Mouse (Mus musculus) right cerebral cortex, postnatal 36 days (tissue): ENCODE measurements around the gene Bag5.

Source experiments
- DNase-seq, 2 experiments: peaks; one replicate each; pipeline ENCODE4 v3.0.0; 2022; ENCODE audit warnings: low spot score in 2 of 2, mixed read lengths in 1 of 2

Bag5 gene

DNA sequence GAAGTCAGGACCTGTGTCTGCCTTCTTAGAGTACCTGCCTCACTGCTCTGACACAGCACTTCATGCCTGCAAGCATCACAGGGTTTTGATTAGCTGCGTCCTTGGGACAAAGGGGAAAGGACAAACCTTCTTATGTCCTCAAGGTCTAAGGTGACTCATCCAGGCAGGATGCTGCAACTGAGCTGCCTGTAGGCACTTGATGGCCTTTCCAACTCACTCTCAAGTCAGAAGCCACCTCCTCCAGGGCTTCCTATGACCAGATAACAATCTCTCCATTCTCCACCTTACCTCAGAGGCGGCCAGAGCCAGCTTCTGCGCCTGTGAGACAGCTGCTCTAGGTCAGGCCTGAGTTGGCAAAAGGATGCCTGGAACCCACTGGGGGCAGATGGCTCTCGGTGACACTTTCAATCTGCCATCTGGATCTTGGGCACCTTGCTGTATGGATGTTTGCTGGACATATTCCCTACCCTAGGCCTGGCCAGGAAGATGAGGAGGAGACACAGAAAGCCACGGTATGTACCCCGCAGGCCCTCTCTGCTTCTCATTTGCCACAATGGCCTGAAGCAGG is 14.6 kb downstream of the Bag5 start:
- DNase-seq: no peak

DNA sequence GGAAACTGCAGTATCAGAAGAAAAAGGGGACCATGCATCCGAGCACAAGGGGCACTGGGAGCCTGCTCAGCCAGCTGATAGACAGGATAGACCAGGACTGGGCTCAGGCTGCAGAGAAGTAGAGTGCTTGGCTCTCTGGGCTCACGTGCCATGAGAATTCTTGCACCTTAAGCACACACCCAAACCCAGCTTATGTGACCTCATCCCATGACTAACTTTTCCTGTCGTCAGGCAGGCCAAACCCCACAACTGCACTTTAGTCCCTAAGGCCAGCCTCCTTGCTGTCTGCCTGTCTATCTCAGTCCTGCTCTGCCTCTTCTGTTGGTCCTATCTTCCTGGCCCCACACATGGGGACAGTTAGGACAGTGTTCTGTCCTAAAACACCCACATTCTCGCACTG is 15.3 kb downstream of the Bag5 start:
- no peak for DNase-seq

DNA sequence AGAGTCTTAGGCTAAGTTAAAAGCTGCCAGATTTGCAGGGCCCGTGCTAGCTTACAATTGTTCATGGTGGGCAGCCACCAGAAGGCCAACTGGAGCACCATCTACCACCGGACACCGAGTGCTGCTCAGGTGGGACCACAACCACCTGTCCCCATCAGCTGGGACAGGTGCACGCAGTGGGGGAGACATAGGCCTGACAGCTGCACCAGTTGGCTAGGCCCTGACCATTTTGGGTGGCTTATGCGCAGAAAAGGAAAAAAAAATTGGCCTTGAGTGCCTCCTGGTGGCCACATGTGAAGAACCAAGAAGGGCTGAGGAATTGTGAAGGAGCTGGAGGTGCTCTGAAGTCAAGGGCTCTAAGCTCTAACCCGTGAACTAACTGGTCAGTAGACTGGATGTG is 16.8 kb downstream of the Bag5 start:
- no peak for DNase-seq

DNA sequence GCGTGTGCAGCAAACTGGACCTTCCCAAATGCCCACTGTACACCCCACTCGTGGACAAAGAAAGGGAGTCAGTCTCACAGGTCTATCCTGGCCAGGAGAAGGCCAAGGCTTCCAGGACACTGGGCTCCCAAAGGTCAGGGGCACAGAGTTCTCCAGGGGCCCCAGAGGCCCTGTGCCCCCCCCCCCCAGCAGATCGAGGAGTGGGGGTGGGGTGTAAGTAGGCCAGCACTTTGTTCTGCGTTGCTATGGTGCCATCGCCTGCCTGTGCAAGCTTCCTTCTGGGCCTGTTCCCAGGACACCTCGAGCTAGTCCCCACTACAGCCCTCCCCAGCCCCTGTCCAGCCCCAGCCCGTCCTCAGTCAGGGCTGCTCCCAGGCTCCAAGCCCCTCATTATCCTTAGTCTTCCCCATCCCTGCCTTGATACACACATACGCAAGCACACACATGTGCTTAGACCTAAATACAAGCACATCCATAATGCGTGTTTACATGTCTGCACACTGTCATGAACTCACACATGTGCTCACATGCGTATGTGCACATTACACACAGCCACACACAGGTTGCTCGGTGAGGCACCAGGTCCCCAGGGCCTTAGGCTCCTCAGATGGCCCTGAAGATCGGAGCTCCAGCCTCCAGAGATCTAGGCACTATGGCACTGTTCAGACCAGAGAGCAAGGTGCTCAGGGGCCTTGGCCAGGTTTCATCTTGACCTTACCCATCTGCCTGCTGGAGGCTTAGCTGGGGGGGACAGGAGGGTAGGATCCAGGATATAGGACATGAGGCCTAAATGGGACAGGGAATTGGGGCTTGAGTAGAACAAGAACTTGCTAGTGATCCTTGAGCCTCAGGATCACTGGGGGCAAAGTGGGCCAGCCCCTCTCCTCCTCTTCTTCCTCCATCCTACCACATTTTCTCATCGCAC is 17.9 kb downstream of the Bag5 start:
- DNase-seq: no peak

DNA sequence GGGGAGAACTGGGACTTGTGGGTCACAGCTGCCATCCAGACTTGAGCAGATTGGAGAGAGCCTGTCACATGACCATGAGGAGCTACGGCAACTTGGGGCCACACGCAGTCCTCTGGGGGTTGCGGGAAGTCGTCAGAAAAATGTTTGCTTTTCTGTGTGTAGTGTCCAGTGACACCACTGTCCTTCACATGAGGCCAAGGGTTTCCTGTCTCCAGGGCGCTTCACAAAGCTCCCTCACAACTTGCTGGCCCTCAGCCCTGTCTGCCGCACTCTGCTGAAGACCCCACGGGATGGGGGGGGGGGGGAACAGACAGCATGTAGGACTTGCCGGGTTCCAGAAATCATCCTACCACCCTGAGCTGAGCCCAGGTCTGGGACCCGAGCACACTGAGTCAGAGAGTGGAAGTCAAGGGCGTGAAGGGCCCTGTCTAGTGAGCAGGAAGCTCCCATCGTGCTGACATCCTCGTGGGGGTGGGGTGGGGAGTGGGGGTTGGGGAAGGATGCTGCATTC is 18.7 kb downstream of the Bag5 start:
- DNase-seq: no peak

DNA sequence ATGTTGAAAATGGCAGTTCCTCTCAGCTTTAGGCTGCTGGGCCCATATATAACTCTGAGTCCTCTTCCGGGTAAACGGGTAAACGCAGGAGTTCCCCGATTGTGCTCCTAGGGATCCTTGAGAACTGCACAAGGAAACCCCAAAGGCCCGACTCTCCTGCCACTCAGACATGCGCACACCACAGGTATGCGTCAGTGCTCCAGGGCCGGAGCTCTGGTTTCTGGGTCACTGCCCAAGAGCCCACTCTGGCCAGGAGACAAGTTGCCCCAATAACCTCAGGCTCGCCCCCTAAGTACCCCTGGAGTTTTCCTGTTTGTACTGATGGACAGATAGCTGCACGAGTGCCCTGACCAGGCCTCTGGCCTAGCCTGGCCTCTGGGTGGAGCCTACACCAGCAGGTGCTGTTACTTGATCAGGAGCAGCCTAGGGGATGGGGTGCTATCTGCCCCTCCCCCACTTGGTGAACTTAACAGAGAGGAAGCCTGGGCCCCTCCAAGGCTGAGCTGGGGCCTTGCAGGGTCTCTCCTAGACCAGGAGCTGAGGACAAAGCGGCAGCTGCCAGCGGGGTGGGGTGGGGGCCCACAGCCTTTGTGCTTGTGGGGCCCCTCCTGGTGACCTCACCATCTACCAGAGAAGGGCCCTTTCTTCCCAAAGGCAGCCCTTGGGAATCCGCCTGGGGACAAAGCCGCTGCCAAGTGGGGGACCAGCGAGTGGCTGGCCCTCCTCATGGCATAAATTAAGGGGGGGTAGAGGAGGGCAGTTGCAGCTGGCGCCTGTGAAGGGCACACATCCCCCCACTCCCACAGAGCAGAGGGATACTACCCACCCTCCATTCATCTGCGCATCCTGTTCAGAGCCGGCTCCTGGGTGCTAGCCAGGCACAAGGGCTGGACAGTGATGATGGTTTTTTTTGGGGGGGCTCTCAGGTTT is 19.5 kb downstream of the Bag5 start:
- DNase-seq: no peak

DNA sequence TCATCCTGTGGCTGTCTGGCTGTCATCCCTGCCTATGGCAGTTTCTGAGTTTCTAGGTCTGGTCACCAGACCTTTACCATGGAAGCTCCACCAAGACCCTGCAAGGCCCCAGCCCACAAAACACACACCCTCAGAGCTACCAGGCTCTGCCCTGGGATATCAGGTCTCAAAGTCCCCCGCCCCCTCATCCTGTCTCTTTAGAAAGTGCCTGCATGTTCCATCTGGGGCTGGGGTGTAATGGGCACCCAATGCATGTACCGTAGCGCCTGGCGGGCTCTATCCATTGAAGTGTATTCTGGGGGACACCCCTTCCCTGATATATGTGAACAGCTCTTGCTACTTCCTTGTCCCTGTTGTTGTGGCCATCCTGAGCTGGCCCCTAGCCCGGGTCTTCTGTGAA is 20.2 kb downstream of the Bag5 start:
- DNase-seq: no peak

DNA sequence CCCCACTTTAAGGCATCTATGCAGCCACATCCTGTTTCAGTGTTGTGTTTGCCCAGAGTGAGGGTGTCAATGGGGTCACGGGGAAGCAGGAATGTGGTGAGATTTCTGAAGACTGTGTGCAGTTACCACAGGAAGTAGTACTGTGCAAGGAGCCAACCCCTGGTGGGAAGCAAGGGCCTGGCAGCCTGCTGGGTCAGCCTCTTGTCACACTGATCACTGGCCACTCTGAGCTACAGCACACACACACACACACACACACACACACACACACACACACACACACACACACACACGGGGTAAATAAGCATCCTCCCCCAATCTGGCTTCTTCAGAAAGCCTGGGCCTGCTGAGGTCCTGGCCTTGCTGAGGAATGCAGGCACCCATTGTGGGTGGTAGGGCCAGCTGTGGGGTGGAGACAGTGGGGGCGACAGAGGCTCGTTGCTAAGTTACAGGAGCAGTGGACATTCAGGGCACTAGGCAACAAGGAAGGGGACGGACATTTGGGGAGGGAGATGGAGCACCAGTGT is 21.6 kb downstream of the Bag5 start:
- no peak for DNase-seq

DNA sequence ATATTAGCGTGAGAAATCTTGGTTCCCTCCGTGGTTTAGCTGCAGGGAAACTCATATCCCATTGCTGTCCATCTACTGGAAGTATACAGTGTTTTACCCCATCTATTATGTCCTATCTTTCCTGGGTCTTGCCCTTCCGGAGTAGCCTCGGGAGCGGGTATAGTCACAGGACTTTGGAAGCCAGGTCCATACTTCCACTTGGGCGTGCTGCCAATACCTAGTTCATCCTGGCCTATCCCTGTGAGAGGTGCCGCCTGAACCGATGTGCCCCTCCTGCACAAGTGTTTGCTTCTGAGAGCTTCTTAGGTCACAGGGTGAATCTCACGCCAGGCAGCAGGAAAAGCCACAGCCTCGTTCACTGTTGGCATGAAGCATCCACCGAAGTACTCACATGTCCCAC is 23.6 kb downstream of the Bag5 start:
- no peak for DNase-seq

DNA sequence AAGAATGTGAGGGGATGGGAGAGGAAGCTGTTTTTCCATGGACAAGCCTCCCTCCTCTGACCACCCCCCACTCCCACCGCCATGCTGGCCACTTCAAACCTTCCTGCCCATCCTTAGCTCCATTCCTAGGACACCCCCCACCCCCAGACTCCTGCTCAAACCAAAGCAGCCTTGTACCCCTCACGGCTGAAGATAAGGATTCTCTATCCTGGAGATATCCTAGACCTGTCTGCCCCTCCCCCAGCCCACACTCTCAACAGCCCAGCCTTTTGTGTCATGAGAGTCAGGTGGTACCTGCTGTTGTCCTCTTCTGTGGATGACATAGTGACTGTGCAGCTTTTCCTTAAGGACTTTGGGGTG is 25.0 kb downstream of the Bag5 start:
- no peak for DNase-seq

DNA sequence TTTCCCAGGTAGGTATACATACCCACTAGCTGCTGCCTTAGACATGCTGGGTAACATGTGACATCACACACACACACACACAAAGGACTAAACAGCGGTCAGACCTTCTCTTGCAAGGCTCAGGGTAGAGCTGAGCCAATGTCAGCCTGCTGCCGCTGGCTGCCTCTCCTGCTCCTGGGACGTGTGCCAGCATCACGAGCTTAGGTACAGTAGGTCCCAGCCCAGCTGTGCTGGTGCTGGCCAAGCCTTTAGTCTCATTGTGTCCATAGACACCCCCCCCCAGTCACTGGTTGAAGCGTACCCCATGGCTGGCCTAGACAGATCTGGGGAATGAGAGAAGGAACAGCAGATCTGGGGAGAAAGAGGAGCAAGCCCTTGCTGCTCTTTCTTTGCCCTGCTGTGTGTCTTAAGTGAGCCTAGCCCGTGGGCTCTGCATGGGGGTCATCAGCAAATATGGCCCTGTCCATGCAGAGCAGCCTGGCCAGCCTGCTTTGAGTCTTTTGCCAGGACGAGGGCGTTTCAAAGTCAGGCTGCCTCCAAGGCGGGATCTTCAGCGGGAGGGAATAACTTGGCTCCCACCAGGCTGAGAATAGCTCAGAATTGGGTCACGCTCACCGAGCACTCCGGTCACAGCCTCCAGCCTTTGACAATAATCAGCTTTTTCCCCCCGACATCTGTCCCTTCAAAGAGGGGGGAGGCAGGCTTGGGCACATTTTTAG is 25.5 kb downstream of the Bag5 start:
- no peak for DNase-seq

DNA sequence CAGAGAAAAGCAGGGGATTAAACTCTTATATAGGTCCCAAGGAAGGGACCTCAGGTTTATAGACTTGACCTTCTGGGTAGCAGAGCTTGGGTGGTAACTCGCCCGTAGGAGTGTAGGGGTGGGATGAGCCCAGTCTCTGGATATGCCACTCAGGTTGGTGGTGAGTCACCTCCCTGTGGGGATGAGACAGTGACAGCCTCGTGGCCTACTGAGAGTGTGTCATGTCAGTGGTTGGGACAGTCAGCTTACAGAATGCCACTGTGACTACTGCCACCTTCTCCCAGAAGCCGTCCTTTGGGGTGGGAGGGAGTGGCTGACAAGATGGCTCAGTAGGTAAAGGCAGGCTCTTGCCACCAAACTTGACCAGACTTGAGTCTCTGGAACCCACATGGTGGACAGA is 26.7 kb downstream of the Bag5 start:
- no peak for DNase-seq

DNA sequence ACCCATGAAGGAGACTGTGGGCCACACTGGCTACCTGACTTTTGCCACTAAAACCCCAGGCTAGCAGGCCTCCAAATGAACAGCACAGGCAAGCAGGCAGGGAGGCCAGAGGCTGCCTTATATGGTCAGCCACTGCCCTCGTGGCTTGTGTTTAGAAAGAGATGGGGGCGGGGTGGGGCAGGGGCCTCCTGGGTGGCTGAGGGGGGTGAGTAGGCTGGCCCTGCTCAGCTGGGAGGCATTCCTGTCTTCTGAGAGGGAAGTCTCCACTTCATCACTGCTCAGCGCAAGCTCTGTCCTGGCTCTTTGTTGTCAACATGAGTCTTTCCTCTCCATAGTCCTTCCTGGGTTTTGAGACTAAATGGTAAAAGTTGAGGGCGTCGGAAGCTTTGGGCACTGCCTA is 30.3 kb downstream of the Bag5 start:
- no peak for DNase-seq

DNA sequence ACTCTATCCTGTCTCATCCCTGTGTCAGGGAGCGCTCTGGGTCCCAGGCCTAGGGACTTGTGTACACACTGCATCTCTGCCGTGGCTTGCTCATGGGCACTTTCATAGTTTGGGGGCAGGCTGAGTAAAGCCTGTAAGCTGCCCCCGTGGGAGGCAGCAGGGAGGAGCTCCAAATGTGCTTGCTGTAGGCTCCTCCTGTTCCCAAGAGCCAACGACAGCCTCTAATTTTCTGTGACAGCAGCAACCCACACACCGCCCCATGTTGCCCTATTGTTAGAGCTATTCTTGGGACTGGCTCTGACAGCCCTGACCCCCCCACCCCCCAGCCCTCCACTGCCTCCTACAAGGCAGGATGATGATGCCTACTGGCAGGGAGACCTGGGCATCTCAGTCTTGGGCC is 31.1 kb downstream of the Bag5 start:
- DNase-seq: no peak

DNA sequence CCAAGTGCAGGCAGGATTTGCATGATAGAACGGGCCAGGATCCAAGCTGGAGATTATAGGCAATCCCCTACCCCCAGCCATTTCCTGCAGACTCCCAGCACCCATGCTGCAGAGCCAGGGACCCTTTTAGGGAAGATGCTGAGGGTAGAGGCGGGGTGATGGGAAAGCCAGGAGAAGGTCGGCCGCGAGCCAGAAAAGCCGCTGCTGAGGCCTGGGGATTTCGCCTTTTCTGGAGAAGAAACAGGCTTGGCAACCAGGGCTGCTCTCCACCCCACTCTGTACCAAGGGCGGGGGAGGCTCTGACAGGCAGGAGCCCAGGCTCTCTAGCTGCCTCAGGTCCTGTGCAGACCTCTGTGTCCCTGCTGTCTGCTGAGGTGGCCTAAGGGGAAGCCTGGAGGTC is 31.8 kb downstream of the Bag5 start:
- no peak for DNase-seq

DNA sequence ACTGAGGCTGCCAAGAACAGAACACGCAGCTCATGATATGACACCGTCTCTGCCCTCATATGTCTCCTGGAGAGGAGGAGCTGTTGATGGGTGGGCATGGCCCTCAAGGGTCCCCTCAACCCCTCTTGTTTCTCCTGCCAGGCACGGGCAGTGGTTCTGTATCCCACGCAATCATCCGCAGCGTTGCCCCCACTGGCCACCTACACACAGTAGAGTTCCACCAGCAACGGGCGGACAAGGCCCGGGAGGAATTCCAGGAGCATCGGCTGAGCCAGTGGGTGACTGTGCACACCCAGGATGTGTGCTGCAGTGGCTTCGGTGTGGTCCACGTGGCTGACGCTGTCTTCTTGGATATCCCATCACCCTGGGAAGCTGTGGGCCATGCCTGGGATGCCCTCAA is 32.4 kb downstream of the Bag5 start:
- no peak for DNase-seq

DNA sequence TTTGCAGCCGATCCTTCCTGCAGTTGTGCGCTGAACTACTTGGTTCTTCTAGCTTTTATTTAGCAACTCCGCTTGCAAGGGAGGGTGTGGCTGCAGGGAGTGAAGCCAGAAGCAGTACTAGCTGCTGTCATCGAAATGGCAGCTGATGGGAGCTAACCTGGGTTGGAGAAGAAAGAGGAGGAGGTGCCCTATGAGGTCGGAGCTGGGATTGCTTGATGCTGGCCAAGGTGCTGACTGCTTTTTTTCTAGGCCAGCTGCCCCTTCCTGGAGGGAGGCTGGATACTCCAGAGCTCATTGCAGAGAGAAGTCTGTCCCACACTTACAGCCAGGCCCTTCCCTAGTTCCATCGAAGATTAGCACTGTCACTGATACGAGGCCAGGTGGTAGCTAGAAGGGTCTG is 34.1 kb downstream of the Bag5 start:
- DNase-seq: no peak

DNA sequence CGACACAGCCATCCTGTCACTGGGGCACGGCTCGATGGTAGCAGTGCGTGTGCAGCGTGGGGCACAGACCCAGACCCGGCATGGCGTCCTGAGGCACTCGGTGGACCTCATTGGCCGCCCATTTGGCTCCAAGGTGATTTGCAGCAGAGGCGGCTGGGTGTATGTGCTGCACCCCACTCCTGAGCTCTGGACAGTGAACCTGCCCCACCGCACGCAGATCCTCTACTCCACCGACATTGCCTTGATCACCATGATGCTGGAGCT is 34.5 kb downstream of the Bag5 start:
- no peak for DNase-seq

DNA sequence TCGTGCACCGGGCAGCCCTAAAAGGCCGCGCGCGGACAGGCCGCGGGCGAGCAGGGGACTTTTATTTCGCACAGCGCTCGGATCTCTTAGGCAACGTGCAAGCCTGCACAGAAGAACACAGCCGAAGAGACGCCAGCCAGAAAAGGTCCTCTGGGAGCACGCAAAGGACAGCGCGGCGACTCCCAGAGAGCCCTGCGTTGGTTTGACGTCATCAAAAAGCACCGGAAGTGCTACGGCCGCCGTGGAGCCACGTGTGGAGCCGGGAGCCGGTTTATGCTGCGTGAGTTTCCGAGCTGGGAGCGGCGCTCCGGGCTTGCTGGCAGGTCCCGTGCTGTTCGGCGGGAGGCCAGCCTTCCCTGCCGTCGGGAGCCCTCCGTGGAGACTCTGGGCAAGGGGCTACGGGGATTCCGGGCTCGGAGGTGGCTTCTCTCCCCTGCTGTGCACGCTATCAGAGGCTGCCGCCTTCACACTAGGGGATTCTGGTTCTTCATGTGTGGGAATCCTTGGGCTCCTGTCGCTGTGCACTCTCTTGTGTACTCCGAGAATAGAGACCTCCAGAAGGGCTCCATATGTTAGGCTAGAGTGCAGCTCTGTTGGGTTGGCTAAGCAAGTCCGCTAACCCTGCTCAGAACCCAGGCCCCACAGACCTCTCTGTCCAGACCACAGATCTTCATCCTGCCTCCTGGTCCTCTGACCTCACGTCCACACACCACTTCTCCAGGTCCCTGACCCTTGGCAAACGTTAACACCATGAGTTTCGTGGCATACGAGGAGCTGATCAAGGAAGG is 35.0 kb downstream of the Bag5 start, which contains the start of gene Trmt61a:
Gene Trmt61a (plus strand): TSS at position 224 of the 788 bp plus-strand sequence.
- DNase-seq: peak; percentile 86 to 87

DNA sequence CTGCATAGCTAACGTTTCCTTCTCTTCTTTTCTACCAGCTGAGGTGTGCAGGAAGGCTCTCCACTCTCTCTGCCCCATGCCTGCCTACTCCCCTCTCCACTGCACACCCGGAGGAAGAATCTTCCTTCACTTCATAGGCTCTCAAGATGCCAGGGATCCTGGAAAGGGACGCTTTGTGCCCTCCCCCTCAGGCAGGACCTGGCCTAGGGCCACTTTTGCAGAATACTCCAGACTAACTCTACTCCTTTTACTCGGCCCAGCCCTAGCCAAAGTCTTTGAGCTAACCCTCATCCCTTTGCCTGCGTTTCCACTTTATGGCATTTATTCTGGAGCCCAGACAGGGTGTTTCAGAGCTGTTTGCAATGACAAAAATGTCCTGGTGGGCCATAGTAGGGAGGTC is 35.6 kb downstream of the Bag5 start:
- no peak for DNase-seq
